8 mouse cellular contexts compared by ENCODE assay signal in the genomic region with DNA sequence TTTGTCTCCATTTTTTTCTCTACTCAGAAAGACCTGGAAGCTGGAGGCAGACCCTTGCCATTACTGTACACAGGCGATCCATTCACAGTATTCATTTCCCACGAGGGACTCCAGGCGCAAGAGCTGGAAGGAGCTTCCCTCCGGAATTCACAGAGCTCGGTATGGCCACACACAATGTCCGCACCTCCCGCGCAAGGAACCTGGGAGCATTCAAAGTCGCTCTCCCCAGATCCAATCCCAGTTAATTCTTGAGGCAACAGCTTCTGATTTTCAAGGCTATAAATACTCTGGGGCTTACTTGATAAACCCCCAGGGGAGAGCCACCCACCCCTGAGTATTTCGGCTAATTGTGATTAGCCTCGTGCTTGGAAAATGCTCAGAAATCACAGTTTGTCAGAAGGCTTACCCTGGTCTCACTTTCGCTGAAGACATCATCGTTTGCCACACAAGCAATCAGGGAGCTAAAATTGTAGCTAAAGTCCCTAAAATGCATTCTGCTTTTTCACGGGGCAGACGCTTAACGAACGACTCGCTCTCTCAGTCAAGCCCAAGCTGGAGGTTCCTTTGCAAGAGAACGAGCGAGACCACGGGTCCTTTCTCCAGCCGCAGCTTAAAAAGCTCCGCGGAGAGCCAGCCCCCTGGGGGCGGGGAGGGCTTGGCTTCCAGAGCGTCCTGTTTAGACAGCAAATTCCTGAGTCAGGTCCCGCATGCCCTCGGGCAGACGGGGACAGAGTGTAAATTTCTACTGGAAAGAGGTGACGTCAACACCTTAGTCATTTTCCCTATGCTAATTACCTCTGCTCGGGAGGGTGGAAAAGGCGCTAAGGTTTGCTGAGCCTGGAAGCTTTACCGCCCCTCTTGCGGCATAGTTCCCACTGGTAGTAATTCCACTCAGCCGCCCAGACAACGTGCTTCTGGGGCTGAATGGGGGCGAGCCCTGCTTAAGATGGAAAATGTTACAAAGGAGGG. TPM values are rescaled to one million over a fixed set of nuclear protein-coding genes. Genes with fewer than 3 reads are reported as not detected.
DNase-seq lines count a peak whose midpoint lies in the region; ATAC-seq lines count a peak whose summit lies in the region.

No protein-coding gene starts in this region.

- no peaks in the 10 kb centered on the region for H3K27me3 ChIP-seq in embryonic facial prominence, embryonic 15.5 days
- peaks cover 13% of the 10 kb centered on the region; the same call in 1 of the 2 replicates for H3K27me3 ChIP-seq in limb, embryonic 12.5 days
- peaks cover 4% of the 10 kb centered on the region; the same call in 1 of the 2 replicates for H3K27me3 ChIP-seq in midbrain, embryonic 13.5 days
- no peaks in the 10 kb centered on the region for H3K27me3 ChIP-seq in stomach, embryonic 14.5 days (ENCODE audit: control insufficient read depth, insufficient read depth, low read length)

- DNase-seq in spleen, adult 18-20 months, result peak; percentile 28 to 42
- no peak for DNase-seq in spleen, adult 12 weeks (ENCODE audit: low spot score)
- peak; percentile 87 to 89 for DNase-seq in heart, adult 9 months (ENCODE audit: low spot score in 2 of 2)
- peak; percentile 96 for DNase-seq in kidney, adult 8-10 months

- peaks cover 57% of the 10 kb centered on the region for H3K4me1 ChIP-seq in embryonic facial prominence, embryonic 15.5 days
- peaks cover 51% of the 10 kb centered on the region for H3K4me1 ChIP-seq in limb, embryonic 12.5 days (replicated peaks)
- H3K4me1 ChIP-seq in midbrain, embryonic 13.5 days (replicated peaks), result peaks cover 48% of the 10 kb centered on the region
- H3K4me1 ChIP-seq in stomach, embryonic 14.5 days (ENCODE audit: control insufficient read depth, insufficient read depth, low read length), result peaks cover 47% of the 10 kb centered on the region

- no peaks in the 10 kb centered on the region for H3K9me3 ChIP-seq in embryonic facial prominence, embryonic 15.5 days (replicated peaks)
- no peaks in the 10 kb centered on the region for H3K9me3 ChIP-seq in limb, embryonic 12.5 days
- H3K9me3 ChIP-seq in midbrain, embryonic 13.5 days, result no peaks in the 10 kb centered on the region
- no peaks in the 10 kb centered on the region for H3K9me3 ChIP-seq in stomach, embryonic 14.5 days (ENCODE audit: control insufficient read depth, low read depth, low read length)

- H3K4me2 ChIP-seq in embryonic facial prominence, embryonic 15.5 days (replicated peaks), result peak overlapping the region; percentile 72
- H3K4me2 ChIP-seq in limb, embryonic 12.5 days, result peak overlapping the region; percentile 61
- H3K4me2 ChIP-seq in midbrain, embryonic 13.5 days (replicated peaks), result peak overlapping the region; percentile 83
- peak overlapping the region; percentile 77 for H3K4me2 ChIP-seq in stomach, embryonic 14.5 days (replicated peaks; ENCODE audit: low read depth, low read length)

- peak; percentile 82 for ATAC-seq in embryonic facial prominence, embryonic 15.5 days (ENCODE audit: insufficient number of reproducible peaks, low FRiP score, low TSS enrichment, low read depth)
- peak; percentile 76 for ATAC-seq in limb, embryonic 12.5 days (ENCODE audit: insufficient number of reproducible peaks, insufficient read depth, low FRiP score, low TSS enrichment, low read depth)
- peak; percentile 75 for ATAC-seq in midbrain, embryonic 13.5 days
- ATAC-seq in stomach, embryonic 14.5 days (ENCODE audit: insufficient number of reproducible peaks, insufficient read depth, low FRiP score, low read depth), result peak; percentile 85

- peak overlapping the region; percentile 77 for H3K27ac ChIP-seq in embryonic facial prominence, embryonic 15.5 days (replicated peaks)
- H3K27ac ChIP-seq in limb, embryonic 12.5 days, result peak overlapping the region; percentile 76
- H3K27ac ChIP-seq in midbrain, embryonic 13.5 days, result peak overlapping the region; percentile 66
- H3K27ac ChIP-seq in stomach, embryonic 14.5 days (ENCODE audit: low read length), result peak overlapping the region; percentile 52; the same call in 1 of the 2 replicates

- under 1% methylated on average over 37 of the region's 37 CpGs for WGBS in embryonic facial prominence, embryonic 15.5 days
- under 1% methylated on average over 37 of the region's 37 CpGs for WGBS in limb, embryonic 12.5 days
- whole genome bisulfite sequencing in midbrain, embryonic 13.5 days, result under 1% methylated on average over 37 of the region's 37 CpGs
- under 1% methylated on average over 37 of the region's 37 CpGs for WGBS in stomach, embryonic 14.5 days

- H3K36me3 ChIP-seq in embryonic facial prominence, embryonic 15.5 days, result peaks cover 18% of the 10 kb centered on the region
- H3K36me3 ChIP-seq in limb, embryonic 12.5 days, result peaks cover 23% of the 10 kb centered on the region
- H3K36me3 ChIP-seq in midbrain, embryonic 13.5 days, result peaks cover 24% of the 10 kb centered on the region
- peaks cover 15% of the 10 kb centered on the region for H3K36me3 ChIP-seq in stomach, embryonic 14.5 days (ENCODE audit: control insufficient read depth, insufficient read depth, low read length)

- H3K9ac ChIP-seq in embryonic facial prominence, embryonic 15.5 days, result peak overlapping the region; percentile 0
- peak overlapping the region; percentile 47 for H3K9ac ChIP-seq in limb, embryonic 12.5 days (replicated peaks)
- H3K9ac ChIP-seq in midbrain, embryonic 13.5 days (replicated peaks), result peak overlapping the region; percentile 66
- peak overlapping the region; percentile 2; the same call in 1 of the 2 replicates for H3K9ac ChIP-seq in stomach, embryonic 14.5 days (replicated peaks; ENCODE audit: low read depth, low read length)

- H3K4me3 ChIP-seq in embryonic facial prominence, embryonic 15.5 days (replicated peaks), result peak overlapping the region; percentile 33
- H3K4me3 ChIP-seq in limb, embryonic 12.5 days (replicated peaks), result peak overlapping the region; percentile 30
- peak overlapping the region; percentile 43 for H3K4me3 ChIP-seq in midbrain, embryonic 13.5 days (replicated peaks)
- H3K4me3 ChIP-seq in stomach, embryonic 14.5 days (ENCODE audit: low read depth, low read length), result peak overlapping the region; percentile 37

RNA-seq across cellular contexts. Expression of a gene that starts 40.5 kb away (rescaled TPM):
- polyA plus RNA-seq in embryonic facial prominence, embryonic 15.5 days (2015; fragmentation: Nextera tagmentation; extraction: Ambion mirVana), result 0.11 and 0.67 TPM in 2 replicates
- polyA plus RNA-seq in limb, embryonic 12.5 days (2016; fragmentation: Nextera tagmentation; extraction: Ambion mirVana), result 0.13 TPM in 1 of 2 replicates, not detected in the other
- 0.12 TPM in 1 of 2 replicates, not detected in the other for polyA plus RNA-seq in midbrain, embryonic 13.5 days (2015; fragmentation: Nextera tagmentation; extraction: Ambion mirVana)
- polyA plus RNA-seq in stomach, embryonic 14.5 days (2014; fragmentation: Nextera tagmentation; extraction: Ambion mirVana), result 0.07 and 0.77 TPM in 2 replicates

Comparison
In these comparisons a context has a peak if more than half of its experiments do, and no peak if none do; other contexts are left out.
1. H3K9ac ChIP-seq: peak in every context shown above with its lines; median percentile 66 in midbrain, embryonic 13.5 days; 47 in limb, embryonic 12.5 days; 2 in stomach, embryonic 14.5 days; 0 in embryonic facial prominence, embryonic 15.5 days.